Mouse (Mus musculus): ENCODE data around the gene Elavl3. TPM values are rescaled to one million over a fixed set of nuclear protein-coding genes. Genes with fewer than 3 reads are reported as not detected.

The Elavl3 gene
- polyA plus RNA-seq, 1 experiment from 2014 or later = 5.7 TPM

DNA sequence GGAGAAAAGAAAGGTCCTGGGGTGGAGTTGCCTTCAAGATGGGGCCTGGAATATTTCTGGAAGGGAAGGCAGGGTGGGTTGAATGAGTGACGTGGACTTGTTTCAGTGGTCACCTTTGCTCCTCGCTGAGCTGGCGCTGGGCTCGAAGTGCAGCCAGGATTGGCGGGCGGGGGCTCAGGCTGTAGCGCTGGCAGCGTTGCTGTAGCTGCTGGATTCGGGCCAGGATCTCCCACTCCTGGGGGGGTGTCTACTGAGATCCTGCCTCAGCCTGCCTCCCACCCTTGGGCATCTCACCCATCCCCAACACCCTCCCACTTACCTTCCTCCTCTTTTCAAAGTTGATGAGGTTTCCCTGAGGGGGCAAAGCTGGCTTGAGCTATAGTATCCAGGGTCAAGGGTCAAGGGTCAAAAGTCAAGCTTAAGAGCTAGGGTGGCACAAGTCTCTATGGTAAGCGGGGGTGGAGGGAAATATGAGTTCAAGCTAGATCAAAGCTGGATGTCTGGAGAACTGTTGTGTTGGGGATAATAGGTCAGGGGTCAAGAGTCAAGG lies 75.1 kb downstream of the Elavl3 start:
- no peaks in the 10 kb centered on the region for H3K9me3 ChIP-seq (ENCODE audit: control insufficient read depth, low read depth, low read length)
- H3K27ac ChIP-seq (ENCODE audit: low read length) = no peak overlapping the region
- H3K4me3 ChIP-seq (ENCODE audit: low read depth, low read length) = no peak overlapping the region
- ATAC-seq (ENCODE audit: insufficient number of reproducible peaks, insufficient read depth, low FRiP score, low read depth) = no peak
- no peak overlapping the region for H3K9ac ChIP-seq (replicated peaks; ENCODE audit: low read depth, low read length)
- no peak overlapping the region for H3K4me2 ChIP-seq (replicated peaks; ENCODE audit: low read depth, low read length)
- no peaks in the 10 kb centered on the region for H3K27me3 ChIP-seq (ENCODE audit: control insufficient read depth, insufficient read depth, low read length)
- H3K36me3 ChIP-seq (ENCODE audit: control insufficient read depth, insufficient read depth, low read length) = no peaks in the 10 kb centered on the region
- H3K4me1 ChIP-seq (ENCODE audit: control insufficient read depth, insufficient read depth, low read length) = no peaks in the 10 kb centered on the region
- WGBS = 83% methylated on average over 10 of the region's 10 CpGs

DNA sequence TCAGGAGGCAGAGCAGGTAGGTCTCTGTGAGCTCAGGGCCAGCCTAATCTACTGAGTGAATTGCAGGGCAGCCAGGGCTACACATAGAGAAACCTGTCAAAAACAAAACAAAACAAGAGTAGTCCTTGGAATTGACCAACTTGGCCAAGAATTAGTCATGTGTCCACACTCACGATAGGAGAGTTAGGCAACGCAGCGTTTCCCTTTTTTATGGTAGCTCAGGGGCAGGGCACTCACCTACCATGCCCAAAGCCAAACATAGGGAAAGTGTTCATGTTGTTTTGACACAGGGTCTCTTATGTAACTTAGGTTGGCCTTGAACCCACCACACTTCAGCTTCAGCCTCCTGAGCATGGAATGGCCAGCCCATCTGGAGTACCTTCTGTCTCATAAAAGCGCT lies 82.5 kb downstream of the Elavl3 start:
- no peak overlapping the region for H3K27ac ChIP-seq (ENCODE audit: low read length)
- no peaks in the 10 kb centered on the region for H3K4me1 ChIP-seq (ENCODE audit: control insufficient read depth, insufficient read depth, low read length)

DNA sequence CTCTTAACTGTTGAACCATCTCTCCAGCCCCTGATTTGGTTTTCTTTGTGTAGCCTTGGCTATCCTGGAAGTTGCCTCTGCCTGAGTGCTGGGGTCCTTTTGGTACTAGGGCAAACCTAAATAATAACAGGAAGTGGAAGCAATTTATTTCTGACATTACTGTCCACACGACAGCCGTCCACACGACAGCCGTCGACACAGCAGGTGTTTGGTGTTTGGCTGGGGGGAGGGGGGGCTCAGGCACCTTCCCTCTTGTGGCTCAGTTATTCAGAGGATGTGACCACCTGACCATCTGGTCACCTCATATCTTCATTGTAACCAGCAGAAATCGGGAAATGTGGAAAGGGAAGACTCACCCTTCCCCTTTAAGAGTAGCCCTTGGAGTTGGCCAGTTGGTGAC lies 82.9 kb downstream of the Elavl3 start:
- WGBS = 49% methylated on average over 6 of the region's 6 CpGs

More for the DNA sequence above, 82.5 kb downstream of the Elavl3 start:
- H3K9ac ChIP-seq (replicated peaks; ENCODE audit: low read depth, low read length) = no peak overlapping the region
- H3K9me3 ChIP-seq (ENCODE audit: control insufficient read depth, low read depth, low read length) = no peaks in the 10 kb centered on the region
- no peak overlapping the region for H3K4me2 ChIP-seq (replicated peaks; ENCODE audit: low read depth, low read length)
- no peaks in the 10 kb centered on the region for H3K36me3 ChIP-seq (ENCODE audit: control insufficient read depth, insufficient read depth, low read length)
- 91% methylated on average over 4 of the region's 4 CpGs for WGBS
- no peak for ATAC-seq (ENCODE audit: insufficient number of reproducible peaks, insufficient read depth, low FRiP score, low read depth)
- H3K4me3 ChIP-seq (ENCODE audit: low read depth, low read length) = no peak overlapping the region
- H3K27me3 ChIP-seq (ENCODE audit: control insufficient read depth, insufficient read depth, low read length) = no peaks in the 10 kb centered on the region

More for the DNA sequence above, 82.9 kb downstream of the Elavl3 start:
- Histone ChIP-seq H3K4me3 (ENCODE audit: low read depth, low read length) (no peak overlapping the region), H3K27ac (ENCODE audit: low read length) (no peak overlapping the region), H3K4me2 (replicated peaks; ENCODE audit: low read depth, low read length) (no peak overlapping the region), H3K9ac (replicated peaks; ENCODE audit: low read depth, low read length) (no peak overlapping the region), H3K36me3 (ENCODE audit: control insufficient read depth, insufficient read depth, low read length) (no peaks in the 10 kb centered on the region), H3K9me3 (ENCODE audit: control insufficient read depth, low read depth, low read length) (no peaks in the 10 kb centered on the region), H3K27me3 (ENCODE audit: control insufficient read depth, insufficient read depth, low read length) (no peaks in the 10 kb centered on the region), H3K4me1 (ENCODE audit: control insufficient read depth, insufficient read depth, low read length) (no peaks in the 10 kb centered on the region)
- no peak for ATAC-seq (ENCODE audit: insufficient number of reproducible peaks, insufficient read depth, low FRiP score, low read depth)

Other genes with a start within 250 kb of the Elavl3 start
- gene Angptl8, start 216.5 kb downstream of the Elavl3 start, polyA plus RNA-seq (2014; fragmentation: Nextera tagmentation; extraction: Ambion mirVana) = 2.8 and 2.9 TPM in 2 replicates
- gene Dock6, start 199.4 kb downstream of the Elavl3 start, polyA plus RNA-seq (2014; fragmentation: Nextera tagmentation; extraction: Ambion mirVana) = 39.8 and 45.1 TPM in 2 replicates
- 41.4 and 42.7 TPM in 2 replicates for gene Rab3d, start 133.8 kb downstream of the Elavl3 start, polyA plus RNA-seq (2014; fragmentation: Nextera tagmentation; extraction: Ambion mirVana)
- gene Ccdc159, start 124.6 kb downstream of the Elavl3 start, polyA plus RNA-seq (2014; fragmentation: Nextera tagmentation; extraction: Ambion mirVana) = 4.9 and 6.3 TPM in 2 replicates
- gene Tmem205, start 124.5 kb downstream of the Elavl3 start, polyA plus RNA-seq (2014; fragmentation: Nextera tagmentation; extraction: Ambion mirVana) = 60.7 and 62.4 TPM in 2 replicates
- gene Plppr2, start 115.0 kb downstream of the Elavl3 start, polyA plus RNA-seq (2014; fragmentation: Nextera tagmentation; extraction: Ambion mirVana) = 8.5 and 9.9 TPM in 2 replicates
- gene Swsap1, start 96.3 kb downstream of the Elavl3 start, polyA plus RNA-seq (2014; fragmentation: Nextera tagmentation; extraction: Ambion mirVana) = 8.9 and 10.4 TPM in 2 replicates
- 6.4 and 6.7 TPM in 2 replicates for gene Epor, start 88.5 kb downstream of the Elavl3 start, polyA plus RNA-seq (2014; fragmentation: Nextera tagmentation; extraction: Ambion mirVana)
- gene Rgl3, start 62.6 kb downstream of the Elavl3 start, polyA plus RNA-seq (2014; fragmentation: Nextera tagmentation; extraction: Ambion mirVana) = 4.9 and 5.5 TPM in 2 replicates
- gene Ccdc151, start 49.4 kb downstream of the Elavl3 start, polyA plus RNA-seq (2014; fragmentation: Nextera tagmentation; extraction: Ambion mirVana) = 0.63 and 0.72 TPM in 2 replicates
- 82.8 and 91.0 TPM in 2 replicates for gene Prkcsh, start 49.2 kb downstream of the Elavl3 start, polyA plus RNA-seq (2014; fragmentation: Nextera tagmentation; extraction: Ambion mirVana)
- not detected in 2 replicates for gene Gm49318, start 19.2 kb upstream of the Elavl3 start, polyA plus RNA-seq (2014; fragmentation: Nextera tagmentation; extraction: Ambion mirVana)
- 11.4 and 14.5 TPM in 2 replicates for gene Zfp653, start 19.4 kb upstream of the Elavl3 start, polyA plus RNA-seq (2014; fragmentation: Nextera tagmentation; extraction: Ambion mirVana)
- gene Ecsit, start 33.4 kb upstream of the Elavl3 start, polyA plus RNA-seq (2014; fragmentation: Nextera tagmentation; extraction: Ambion mirVana) = 35.4 and 39.0 TPM in 2 replicates
- gene Cnn1, start 47.2 kb upstream of the Elavl3 start, polyA plus RNA-seq (2014; fragmentation: Nextera tagmentation; extraction: Ambion mirVana) = 443 and 466 TPM in 2 replicates
- gene Elof1, start 65.1 kb upstream of the Elavl3 start, polyA plus RNA-seq (2014; fragmentation: Nextera tagmentation; extraction: Ambion mirVana) = 180 and 190 TPM in 2 replicates
- 10.7 and 10.8 TPM in 2 replicates for gene Acp5, start 83.7 kb upstream of the Elavl3 start, polyA plus RNA-seq (2014; fragmentation: Nextera tagmentation; extraction: Ambion mirVana)
- 92.9 and 94.3 TPM in 2 replicates for gene Pigyl, start 104.8 kb upstream of the Elavl3 start, polyA plus RNA-seq (2014; fragmentation: Nextera tagmentation; extraction: Ambion mirVana)
- 1.4 and 1.7 TPM in 2 replicates for gene Zfp872, start 136.1 kb upstream of the Elavl3 start, polyA plus RNA-seq (2014; fragmentation: Nextera tagmentation; extraction: Ambion mirVana)
- 37.2 and 40.7 TPM in 2 replicates for gene Zfp809, start 173.7 kb upstream of the Elavl3 start, polyA plus RNA-seq (2014; fragmentation: Nextera tagmentation; extraction: Ambion mirVana)
- 5.4 and 5.9 TPM in 2 replicates for gene Zfp599, start 207.9 kb upstream of the Elavl3 start, polyA plus RNA-seq (2014; fragmentation: Nextera tagmentation; extraction: Ambion mirVana)